Mouse (Mus musculus): Measurements from ENCODE around the gene Alad. TPM values are rescaled to one million over a fixed set of nuclear protein-coding genes. Genes with fewer than 3 reads are reported as not detected.

Gene Alad
- polyA plus RNA-seq, 1 experiment from 2014 or later: 111 TPM

GRCm38 (mm10) chr4:62516579-62516978 is 3.1 kb downstream of the Alad start:
- H3K36me3 ChIP-seq (ENCODE audit: insufficient read depth, low read length): peaks cover 14% of the 10 kb centered on the region; the same call in 1 of the 2 replicates
- H3K4me1 ChIP-seq (ENCODE audit: insufficient read depth, low read depth, low read length): peaks cover 22% of the 10 kb centered on the region
- no peaks in the 10 kb centered on the region for H3K9me3 ChIP-seq (ENCODE audit: low read length)
- 31% methylated on average over 1 of the region's 1 CpGs for WGBS
- no peaks in the 10 kb centered on the region for H3K27me3 ChIP-seq (replicated peaks; ENCODE audit: insufficient read depth, low read length)
- peak overlapping the region; percentile 89 for H3K27ac ChIP-seq (ENCODE audit: low read length)
- peak; percentile 12 for ATAC-seq
- no peak overlapping the region for H3K9ac ChIP-seq (replicated peaks; ENCODE audit: low read depth)
- TF ChIP-seq EP300 (IDR thresholded peaks at IDR 0.05): no peak
- TF ChIP-seq CTCF (IDR thresholded peaks at IDR 0.05): no peak
- no peak overlapping the region for H3K4me3 ChIP-seq (ENCODE audit: low read depth, low read length)
- 0 out of 2 replicates have a peak overlapping the region, but pooled peaks have one; percentile 25 for H3K4me2 ChIP-seq (replicated peaks; ENCODE audit: low read depth, low read length)
- DNase-seq (ENCODE audit: low spot score): peak; percentile 45

- H3K4me1 ChIP-seq (ENCODE audit: insufficient read depth, low read depth, low read length): peaks cover 22% of the 10 kb centered on the region
- ATAC-seq: peak; percentile 20; the same call in 1 of the 2 replicates
- peak overlapping the region; percentile 25; the same call in 1 of the 2 replicates for H3K4me2 ChIP-seq (replicated peaks; ENCODE audit: low read depth, low read length)
- peak overlapping the region; percentile 89 for H3K27ac ChIP-seq (ENCODE audit: low read length)
- no peaks in the 10 kb centered on the region for H3K9me3 ChIP-seq (ENCODE audit: low read length)
- peak; percentile 62 for TF ChIP-seq CTCF (IDR thresholded peaks at IDR 0.05)
- no peak for TF ChIP-seq EP300 (IDR thresholded peaks at IDR 0.05)
- H3K27me3 ChIP-seq (replicated peaks; ENCODE audit: insufficient read depth, low read length): no peaks in the 10 kb centered on the region
- no peak overlapping the region for H3K9ac ChIP-seq (replicated peaks; ENCODE audit: low read depth)
- peaks cover 19% of the 10 kb centered on the region; the same call in 1 of the 2 replicates for H3K36me3 ChIP-seq (ENCODE audit: insufficient read depth, low read length)
- DNase-seq (ENCODE audit: low spot score): peak; percentile 59
- 27% methylated on average over 2 of the region's 2 CpGs for WGBS
- H3K4me3 ChIP-seq (ENCODE audit: low read depth, low read length): no peak overlapping the region
Measured at GRCm38 (mm10) chr4:62516079-62516478, 3.6 kb downstream of the Alad start.

- Histone ChIP-seq H3K4me1 (ENCODE audit: insufficient read depth, low read depth, low read length) (peaks cover 22% of the 10 kb centered on the region), H3K27ac (ENCODE audit: low read length) (peak overlapping the region; percentile 89), H3K4me3 (ENCODE audit: low read depth, low read length) (no peak overlapping the region), H3K9me3 (ENCODE audit: low read length) (no peaks in the 10 kb centered on the region), H3K4me2 (replicated peaks; ENCODE audit: low read depth, low read length) (peak overlapping the region; percentile 25), H3K27me3 (replicated peaks; ENCODE audit: insufficient read depth, low read length) (no peaks in the 10 kb centered on the region), H3K9ac (replicated peaks; ENCODE audit: low read depth) (0 out of 2 replicates have a peak overlapping the region, but pooled peaks have one; percentile 3), H3K36me3 (ENCODE audit: insufficient read depth, low read length) (peaks cover 22% of the 10 kb centered on the region; the same call in 1 of the 2 replicates)
- DNase-seq (ENCODE audit: low spot score) (no peak), ATAC-seq (no peak)
- 34% methylated on average over 3 of the region's 3 CpGs for WGBS
- TF ChIP-seq CTCF (IDR thresholded peaks at IDR 0.05) (no peak), EP300 (IDR thresholded peaks at IDR 0.05) (no peak)
Measured at GRCm38 (mm10) chr4:62515490-62515889, 4.2 kb downstream of the Alad start.

- peak overlapping the region; percentile 25; the same call in 1 of the 2 replicates for H3K4me2 ChIP-seq (replicated peaks; ENCODE audit: low read depth, low read length)
- ATAC-seq: no peak
- H3K4me3 ChIP-seq (ENCODE audit: low read depth, low read length): no peak overlapping the region
Measured at GRCm38 (mm10) chr4:62514995-62515394, 4.7 kb downstream of the Alad start.

GRCm38 (mm10) chr4:62513998-62514506 is 5.7 kb downstream of the Alad start:
- Histone ChIP-seq H3K4me3 (ENCODE audit: low read depth, low read length) (no peak overlapping the region), H3K9ac (replicated peaks; ENCODE audit: low read depth) (no peak overlapping the region), H3K36me3 (ENCODE audit: insufficient read depth, low read length) (peaks cover 33% of the 10 kb centered on the region; the same call in 1 of the 2 replicates), H3K4me1 (ENCODE audit: insufficient read depth, low read depth, low read length) (peaks cover 22% of the 10 kb centered on the region), H3K4me2 (replicated peaks; ENCODE audit: low read depth, low read length) (no peak overlapping the region), H3K27me3 (replicated peaks; ENCODE audit: insufficient read depth, low read length) (no peaks in the 10 kb centered on the region), H3K9me3 (ENCODE audit: low read length) (no peaks in the 10 kb centered on the region), H3K27ac (ENCODE audit: low read length) (no peak overlapping the region)
- no peak for DNase-seq (ENCODE audit: low spot score)
- 63% methylated on average over 11 of the region's 11 CpGs for WGBS
- TF ChIP-seq EP300 (IDR thresholded peaks at IDR 0.05) (no peak), CTCF (IDR thresholded peaks at IDR 0.05) (no peak; the same call in 1 of the 2 replicates)
- ATAC-seq: no peak

More at GRCm38 (mm10) chr4:62514995-62515394, 4.7 kb downstream of the Alad start:
- no peak overlapping the region for H3K9ac ChIP-seq (replicated peaks; ENCODE audit: low read depth)
- peaks cover 22% of the 10 kb centered on the region for H3K4me1 ChIP-seq (ENCODE audit: insufficient read depth, low read depth, low read length)
- WGBS: 55% methylated on average over 7 of the region's 7 CpGs
- peak overlapping the region; percentile 89; the same call in 1 of the 2 replicates for H3K27ac ChIP-seq (ENCODE audit: low read length)
- H3K27me3 ChIP-seq (replicated peaks; ENCODE audit: insufficient read depth, low read length): no peaks in the 10 kb centered on the region
- peaks cover 25% of the 10 kb centered on the region; the same call in 1 of the 2 replicates for H3K36me3 ChIP-seq (ENCODE audit: insufficient read depth, low read length)
- no peak for DNase-seq (ENCODE audit: low spot score)
- TF ChIP-seq EP300 (IDR thresholded peaks at IDR 0.05): no peak
- no peak for TF ChIP-seq CTCF (IDR thresholded peaks at IDR 0.05)
- no peaks in the 10 kb centered on the region for H3K9me3 ChIP-seq (ENCODE audit: low read length)

GRCm38 (mm10) chr4:62509946-62510345 is 9.8 kb downstream of the Alad start:
- Histone ChIP-seq H3K4me1 (ENCODE audit: insufficient read depth, low read depth, low read length) (no peaks in the 10 kb centered on the region), H3K9ac (replicated peaks; ENCODE audit: low read depth) (no peak overlapping the region), H3K4me2 (replicated peaks; ENCODE audit: low read depth, low read length) (no peak overlapping the region), H3K27ac (ENCODE audit: low read length) (no peak overlapping the region), H3K4me3 (ENCODE audit: low read depth, low read length) (no peak overlapping the region), H3K27me3 (replicated peaks; ENCODE audit: insufficient read depth, low read length) (no peaks in the 10 kb centered on the region), H3K36me3 (ENCODE audit: insufficient read depth, low read length) (peaks cover 43% of the 10 kb centered on the region; the same call in 1 of the 2 replicates), H3K9me3 (ENCODE audit: low read length) (no peaks in the 10 kb centered on the region)
- WGBS: 77% methylated on average over 11 of the region's 11 CpGs
- DNase-seq (ENCODE audit: low spot score) (no peak), ATAC-seq (no peak)
- TF ChIP-seq CTCF (IDR thresholded peaks at IDR 0.05): no peak
- no peak for TF ChIP-seq EP300 (IDR thresholded peaks at IDR 0.05)

All from lung, postnatal 0 days (tissue).